Mouse (Mus musculus): ENCODE measurements around the gene Chil1.

GRCm38 (mm10) chr1:134210179-134210755 is 28.3 kb downstream of the Chil1 start:
- TF ChIP-seq MEF2A (IDR thresholded peaks at IDR 0.05; ENCODE audit: borderline replicate concordance, low read depth, low read length) (no peak), ETS1 (conservative IDR thresholded peaks at IDR 0.05; ENCODE audit: low read depth, low read length) (no peak), CTCF (conservative IDR thresholded peaks at IDR 0.05 in 1 of 2, IDR thresholded peaks at IDR 0.05 in 1 of 2; ENCODE audit: low read depth in 2 of 2, low read length in 2 of 2) (no peak), NELFE (IDR thresholded peaks at IDR 0.05; ENCODE audit: low read depth, low read length) (no peak), ZC3H11A (IDR thresholded peaks at IDR 0.05; ENCODE audit: low read depth, low read length) (no peak)
